Mouse (Mus musculus): Measurements from ENCODE around the gene Ssr3.

GRCm38 (mm10) chr3:65378724-65379123 lies 13.7 kb downstream of the Ssr3 start:
- no peak for TF ChIP-seq CTCF (IDR thresholded peaks at IDR 0.05)
- TF ChIP-seq EP300 (IDR thresholded peaks at IDR 0.05), result no peak

Measured in lung, postnatal 0 days (tissue).